Mouse (Mus musculus) lung, adult 2 months (tissue): ENCODE results near the gene Irf7. TPM values are rescaled to one million over a fixed set of nuclear protein-coding genes. Genes with fewer than 3 reads are reported as not detected.

Experiments
- DNase-seq: peaks from one replicate; pipeline ENCODE4 v3.0.0; 2022
- H3K4me1 ChIP-seq: fragments of 200-500 bp; 2 replicates; pipeline ENCODE4 v1.6.1; 2011; ENCODE audit warnings: low read length; ENCODE audit not compliant: control insufficient read depth, insufficient read depth
- H3K4me3 ChIP-seq: fragments of 200-500 bp; replicated peaks from 2 replicates; pipeline ENCODE3; 2011; ENCODE audit warnings: low read depth, mild to moderate bottlenecking, control low read depth, low read length; ENCODE audit errors: extremely low read depth
- CTCF ChIP-seq: fragments of 200-500 bp; IDR thresholded peaks from 2 replicates; pipeline ENCODE4 v1.5.1; 2011; ENCODE audit warnings: mild to moderate bottlenecking, low read length, control low read depth; ENCODE audit not compliant: insufficient read depth
- POLR2A ChIP-seq: fragments of 200-500 bp; IDR thresholded peaks from 2 replicates; pipeline ENCODE4 v1.6.1; 2011; ENCODE audit warnings: low read depth, mild to moderate bottlenecking, control low read depth, low read length, borderline replicate concordance; ENCODE audit errors: extremely low read depth
- WGBS: fragments of 180-500 bp; shearing (Covaris S2); methylation state at CpG from one replicate; pipeline ENCODE4 v1.1.7; 2018; 5-methylcytosine and 5-hydroxymethylcytosine counted together
- polyA plus RNA-seq: library from polyadenylated mRNA; depleted of rRNA; stranded (reverse); fragments of >200 nt; gene quantifications from 2 replicates; pipeline ENCODE4 v1.2.3, GENCODE M21; 2012

Irf7 gene
- polyA plus RNA-seq, 1 experiment = 48.8 TPM

DNA sequence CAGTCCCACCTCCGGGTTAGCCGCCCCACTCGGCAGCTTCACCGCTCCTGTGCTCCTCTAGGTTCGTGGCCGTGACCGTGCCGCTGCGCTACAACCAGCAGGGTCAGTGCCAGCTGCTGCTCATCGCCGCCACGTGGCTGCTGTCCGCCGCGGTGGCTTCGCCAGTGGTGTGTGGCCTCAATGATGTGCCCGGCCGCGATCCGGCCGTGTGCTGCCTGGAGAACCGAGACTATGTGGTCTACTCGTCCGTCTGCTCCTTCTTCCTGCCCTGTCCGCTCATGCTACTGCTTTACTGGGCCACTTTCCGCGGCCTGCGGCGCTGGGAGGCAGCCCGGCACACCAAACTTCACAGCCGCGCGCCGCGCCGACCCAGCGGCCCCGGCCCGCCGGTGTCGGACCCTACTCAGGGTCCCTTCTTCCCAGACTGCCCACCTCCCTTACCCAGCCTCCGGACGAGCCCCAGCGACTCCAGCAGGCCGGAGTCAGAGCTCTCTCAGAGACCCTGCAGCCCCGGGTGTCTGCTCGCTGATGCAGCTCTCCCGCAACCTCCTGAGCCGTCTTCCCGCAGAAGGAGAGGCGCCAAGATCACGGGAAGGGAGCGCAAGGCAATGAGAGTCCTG, 27.7 kb upstream of the Irf7 start:
- TF ChIP-seq CTCF (no peak), POLR2A (no peak)
- H3K4me1 ChIP-seq = peaks cover 15% of the 10 kb centered on the region
- peak overlapping the region; percentile 26 for H3K4me3 ChIP-seq
- DNase-seq = peak; percentile 19
- WGBS = 2% methylated on average over 53 of the region's 53 CpGs

DNA sequence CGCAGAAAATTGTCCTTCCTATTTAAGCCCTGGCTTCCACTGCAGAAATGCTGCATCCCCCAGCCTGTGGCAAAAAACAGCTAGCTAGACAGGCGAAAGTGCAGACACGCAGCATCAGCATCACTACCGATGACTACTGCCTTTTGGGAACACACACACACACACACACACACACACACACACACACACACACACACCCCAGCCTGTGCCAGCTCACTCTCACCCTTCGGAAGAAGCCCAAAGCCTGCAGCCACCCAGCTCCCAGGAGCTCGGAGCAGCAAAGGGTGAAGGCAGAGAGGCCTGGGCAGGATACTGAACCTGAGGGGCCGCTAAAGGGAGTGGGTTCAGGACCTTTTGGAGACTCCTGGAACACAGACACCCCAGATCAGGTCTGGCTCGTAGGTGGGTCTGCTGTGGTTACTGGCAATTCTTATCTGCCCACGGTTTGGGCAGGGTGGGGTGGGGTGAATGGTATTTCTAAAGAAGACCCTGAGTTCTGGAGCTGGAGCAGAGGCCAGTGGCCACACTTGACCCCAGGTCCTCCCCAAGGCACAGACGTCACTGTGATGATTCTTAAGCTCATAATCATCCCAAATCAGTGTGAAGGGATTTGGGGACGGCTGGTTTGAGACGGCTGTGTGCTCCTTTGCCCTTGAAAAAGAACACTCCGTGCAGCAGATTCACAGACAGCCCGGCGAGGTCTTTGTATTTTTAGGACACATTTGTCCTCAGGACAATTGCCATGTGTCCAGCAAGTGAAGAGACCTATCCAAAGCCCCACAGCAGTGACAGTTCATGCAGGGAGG, 26.5 kb upstream of the Irf7 start:
- no peak for TF ChIP-seq POLR2A
- TF ChIP-seq CTCF = no peak
- no peak overlapping the region for H3K4me3 ChIP-seq
- H3K4me1 ChIP-seq = peaks cover 15% of the 10 kb centered on the region
- DNase-seq = no peak
- WGBS = 64% methylated on average over 15 of the region's 15 CpGs

DNA sequence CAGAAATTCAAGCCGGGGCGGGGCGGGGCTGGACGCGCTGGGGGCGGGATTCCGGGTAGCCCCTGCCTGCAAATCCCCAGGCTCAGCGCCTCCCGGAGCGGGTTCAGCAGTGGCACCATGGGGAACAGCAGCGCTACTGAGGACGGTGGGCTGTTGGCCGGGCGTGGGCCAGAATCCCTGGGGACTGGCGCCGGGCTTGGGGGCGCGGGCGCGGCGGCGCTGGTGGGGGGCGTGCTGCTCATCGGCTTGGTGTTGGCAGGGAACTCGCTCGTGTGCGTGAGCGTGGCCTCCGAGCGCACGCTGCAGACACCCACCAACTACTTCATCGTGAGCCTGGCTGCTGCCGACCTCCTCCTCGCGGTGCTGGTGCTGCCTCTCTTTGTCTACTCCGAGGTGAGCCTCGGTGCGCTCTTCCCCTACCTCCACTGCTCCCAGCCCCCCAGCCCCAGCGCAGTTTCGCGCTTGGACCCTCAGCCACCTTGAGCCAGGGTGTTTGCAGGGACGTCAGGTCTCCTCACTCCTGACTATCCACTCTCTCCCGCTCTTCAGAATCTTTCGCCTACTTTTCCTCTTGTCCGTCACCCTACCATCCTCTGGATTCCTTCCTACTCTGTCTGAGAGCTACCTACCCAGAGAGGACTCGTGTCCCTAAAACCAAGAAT, 25.8 kb upstream of the Irf7 start, which contains the start of gene Drd4:
Gene Drd4 (plus strand): TSS at position 86 of the 662 bp plus-strand sequence.
- H3K4me3 ChIP-seq = no peak within 1 kb of the TSS
- TF ChIP-seq CTCF (no peak), POLR2A (no peak)
- 7% methylated on average over 46 of the region's 46 CpGs for WGBS
- peaks cover 15% of the 10 kb centered on the region for H3K4me1 ChIP-seq
- no peak for DNase-seq

DNA sequence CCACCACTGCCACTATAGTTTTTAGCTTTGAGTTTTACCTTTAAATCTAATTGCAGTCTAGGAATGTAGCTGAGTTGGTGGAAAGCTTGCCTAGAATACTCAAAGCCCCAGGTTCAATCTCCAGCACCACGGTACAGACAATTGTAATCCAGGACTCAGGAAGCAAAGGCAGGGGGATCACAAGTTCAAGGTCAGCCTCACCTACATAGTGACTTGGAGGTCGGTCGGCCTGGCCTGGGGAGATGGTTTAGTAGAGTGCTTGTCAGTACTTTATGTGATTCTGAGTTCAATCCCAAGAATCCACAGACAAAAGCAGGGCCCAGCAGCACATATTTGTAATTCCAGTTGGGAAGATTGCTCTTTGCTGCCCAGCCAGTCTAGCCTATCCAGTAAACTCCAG, 21.8 kb upstream of the Irf7 start:
- Histone ChIP-seq H3K4me1 (peaks cover 3% of the 10 kb centered on the region), H3K4me3 (no peak overlapping the region)
- no peak for DNase-seq
- 77% methylated on average over 3 of the region's 3 CpGs for WGBS
- TF ChIP-seq CTCF (no peak), POLR2A (no peak)

DNA sequence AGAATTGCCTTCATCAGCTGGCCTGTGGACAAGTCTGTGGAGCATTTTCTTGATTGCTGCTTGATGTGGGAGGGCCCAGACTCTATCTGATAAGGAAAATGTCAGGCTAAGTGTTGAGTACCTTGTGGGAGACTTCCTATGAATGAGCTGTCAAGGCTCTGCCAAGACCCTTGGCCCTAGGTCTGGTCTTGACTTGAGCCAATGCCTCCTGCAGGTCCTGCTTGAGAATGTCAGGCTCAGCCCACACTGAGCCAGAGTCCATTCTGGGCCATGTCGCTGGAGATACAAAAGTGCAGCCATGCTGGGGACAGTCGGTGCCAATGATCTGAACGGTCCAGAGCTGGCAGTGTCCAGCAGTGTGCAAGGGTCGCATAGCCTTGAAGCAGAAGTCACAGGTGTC, 16.5 kb upstream of the Irf7 start:
- Histone ChIP-seq H3K4me1 (0 out of 2 replicates have a peak, but pooled peaks cover 2% of the 10 kb centered on the region), H3K4me3 (no peak overlapping the region)
- no peak for DNase-seq
- WGBS = 80% methylated on average over 4 of the region's 4 CpGs
- no peak for TF ChIP-seq CTCF
- no peak for TF ChIP-seq POLR2A

DNA sequence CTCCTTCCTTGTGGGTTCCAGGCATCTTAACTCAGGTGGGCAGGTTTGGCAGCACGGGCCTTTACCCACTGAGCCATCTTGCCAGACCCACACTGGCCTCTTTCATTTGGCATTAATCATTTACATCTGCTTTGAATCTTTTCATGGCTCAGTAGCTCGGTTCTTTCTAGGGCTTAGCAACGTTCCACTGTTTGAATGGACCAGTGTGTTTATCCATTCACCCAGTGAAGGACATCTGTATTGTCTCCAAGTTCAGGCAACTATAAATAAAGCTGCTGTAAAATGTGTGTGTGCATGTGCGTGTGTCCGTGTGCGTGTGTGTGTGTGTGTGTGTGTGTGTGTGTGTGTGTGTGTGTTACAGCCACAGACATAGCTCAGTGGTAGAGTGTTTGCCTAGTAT, 15.2 kb upstream of the Irf7 start:
- Histone ChIP-seq H3K4me3 (no peak overlapping the region), H3K4me1 (0 out of 2 replicates have a peak, but pooled peaks cover 2% of the 10 kb centered on the region)
- WGBS = 68% methylated on average over 6 of the region's 6 CpGs
- no peak for DNase-seq
- no peak for TF ChIP-seq POLR2A
- no peak for TF ChIP-seq CTCF

DNA sequence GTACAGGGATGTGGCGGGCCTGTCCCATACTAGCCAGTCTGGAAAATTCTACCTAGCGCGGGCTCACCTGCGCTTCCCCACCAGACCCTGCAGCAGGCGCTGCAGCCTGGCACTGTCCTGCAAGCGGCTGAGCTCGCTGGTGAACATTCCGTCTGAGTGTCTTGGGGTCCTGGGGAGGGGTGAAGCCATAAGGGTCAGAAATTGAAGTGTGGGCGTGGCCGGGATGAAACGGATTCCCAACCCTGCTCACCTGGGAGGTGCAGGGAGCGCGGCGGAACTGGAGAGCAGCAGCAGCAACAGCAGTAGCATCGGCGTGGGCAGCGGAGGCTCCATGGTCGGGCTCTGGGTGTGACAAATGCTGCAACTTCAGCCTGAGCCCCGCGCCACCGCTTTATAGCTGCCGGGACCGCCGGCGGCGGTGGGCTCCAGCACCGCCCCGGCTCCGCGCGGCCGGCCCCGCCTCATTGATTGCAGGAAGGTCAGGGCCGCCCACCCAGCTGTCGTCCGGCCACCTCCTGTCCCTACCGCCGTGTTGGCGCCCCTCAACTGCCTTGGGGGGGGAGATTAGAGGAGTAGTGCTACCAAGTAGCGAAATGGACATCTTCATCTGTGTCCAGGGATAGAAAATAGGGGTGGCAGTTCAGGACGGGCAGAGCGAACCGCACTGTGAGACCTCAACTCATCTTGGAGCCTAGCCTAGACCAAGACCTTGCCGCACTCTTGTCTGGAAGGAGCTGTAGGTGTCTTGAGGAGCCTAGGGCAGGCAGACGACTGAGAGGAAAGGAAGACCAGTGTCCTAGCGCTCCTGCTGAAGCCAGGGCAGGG, 12.7 kb upstream of the Irf7 start, which contains the start of gene Sct:
Gene Sct (minus strand): TSS at position 368 of the 825 bp plus-strand sequence.
- no peak for DNase-seq
- WGBS = 9% methylated on average over 46 of the region's 46 CpGs
- Histone ChIP-seq H3K4me3 (peak within 1 kb of the TSS; percentile 27), H3K4me1 (0 out of 2 replicates have a peak, but pooled peaks cover 2% of the 10 kb centered on the region)
- TF ChIP-seq POLR2A = no peak
- peak; percentile 33 for TF ChIP-seq CTCF

DNA sequence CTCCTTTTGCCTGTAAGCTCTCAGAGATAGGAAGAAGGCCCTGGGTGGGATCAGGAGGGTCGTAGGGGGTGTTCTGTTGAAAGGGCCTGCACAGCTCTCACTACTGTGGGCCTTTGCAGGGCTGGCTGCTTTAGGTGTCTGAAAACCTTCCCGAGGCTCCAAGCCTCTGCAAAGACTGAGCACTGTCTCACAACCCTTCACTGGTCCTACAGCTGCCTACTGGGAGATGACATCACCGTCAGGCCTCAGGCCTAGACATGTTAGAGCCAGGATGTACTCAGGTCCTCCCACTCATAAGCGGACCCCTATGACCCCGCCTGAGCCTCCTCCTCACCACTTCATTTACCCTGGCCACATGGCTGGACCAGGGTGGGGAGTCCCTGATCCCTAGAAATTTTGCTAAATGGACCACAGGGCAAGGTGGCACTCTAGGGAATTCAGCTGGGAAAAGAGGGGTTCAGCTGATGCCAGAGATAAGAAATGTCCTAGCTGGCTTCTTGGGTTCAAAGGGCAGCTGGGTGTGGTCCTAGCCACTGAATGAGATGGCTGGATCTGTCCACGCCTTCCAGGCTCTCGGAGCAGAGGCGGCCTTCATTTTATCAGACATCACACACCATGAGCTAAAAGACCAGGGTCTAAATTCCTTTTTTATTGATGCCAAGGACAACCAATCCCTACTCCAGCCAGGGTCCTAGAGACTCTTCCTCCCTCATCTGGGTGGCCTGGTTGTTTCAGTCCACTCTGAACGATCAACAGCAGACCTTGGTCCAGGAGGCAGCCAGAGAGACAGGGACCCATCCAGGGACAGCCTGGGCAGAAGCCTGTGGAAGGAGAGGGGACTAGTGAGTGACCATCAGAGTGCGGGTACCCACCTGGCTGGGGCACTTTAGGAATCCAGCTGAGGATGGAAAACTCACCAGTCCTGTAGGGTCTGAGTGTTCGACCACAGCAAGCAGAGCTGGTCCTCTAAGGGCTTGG, 11.7 kb upstream of the Irf7 start:
- Histone ChIP-seq H3K4me3 (no peak overlapping the region), H3K4me1 (0 out of 2 replicates have a peak, but pooled peaks cover 2% of the 10 kb centered on the region)
- TF ChIP-seq CTCF (no peak), POLR2A (no peak)
- WGBS = 86% methylated on average over 11 of the region's 11 CpGs
- no peak for DNase-seq

DNA sequence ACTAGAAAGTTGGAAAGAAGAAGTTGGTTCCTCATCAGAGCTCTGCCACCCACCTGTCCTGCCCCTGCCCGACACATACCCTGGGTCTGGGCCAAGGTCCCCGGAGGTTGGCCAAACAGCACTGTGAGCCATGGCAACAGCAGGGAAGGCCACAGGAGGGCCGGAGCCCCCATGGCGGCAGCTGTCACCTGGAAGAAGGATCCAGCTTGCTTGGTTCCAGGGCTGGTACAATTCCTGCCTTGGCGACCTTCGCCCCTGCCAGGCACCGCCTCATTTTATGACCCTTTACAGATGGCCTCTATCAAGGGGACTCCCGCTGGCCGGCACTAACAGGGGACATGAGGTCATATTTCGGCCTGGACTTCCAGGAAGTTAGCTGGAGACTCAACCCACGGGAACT, 10.3 kb upstream of the Irf7 start, which contains the start of gene Cdhr5:
Gene Cdhr5 (minus strand): TSS at position 241 of the 400 bp plus-strand sequence.
- Histone ChIP-seq H3K4me3 (no peak within 1 kb of the TSS), H3K4me1 (0 out of 2 replicates have a peak, but pooled peaks cover 2% of the 10 kb centered on the region)
- 65% methylated on average over 11 of the region's 11 CpGs for WGBS
- TF ChIP-seq CTCF (no peak), POLR2A (no peak)
- DNase-seq = no peak
